Mouse (Mus musculus) central nervous system, embryonic 18 days (tissue): ENCODE data around the gene Nr4a2. TPM values are rescaled to one million over a fixed set of nuclear protein-coding genes. Genes with fewer than 3 reads are reported as not detected.

Experiments used
- polyA plus RNA-seq: library from polyadenylated mRNA; depleted of rRNA; stranded (reverse); fragments of >200 nt; gene quantifications from 2 replicates; pipeline ENCODE4 v1.2.3, GENCODE M21; 2012; rRNA removed

Nr4a2 gene
- polyA plus RNA-seq = 13.8 and 16.0 TPM in 2 replicates

DNA sequence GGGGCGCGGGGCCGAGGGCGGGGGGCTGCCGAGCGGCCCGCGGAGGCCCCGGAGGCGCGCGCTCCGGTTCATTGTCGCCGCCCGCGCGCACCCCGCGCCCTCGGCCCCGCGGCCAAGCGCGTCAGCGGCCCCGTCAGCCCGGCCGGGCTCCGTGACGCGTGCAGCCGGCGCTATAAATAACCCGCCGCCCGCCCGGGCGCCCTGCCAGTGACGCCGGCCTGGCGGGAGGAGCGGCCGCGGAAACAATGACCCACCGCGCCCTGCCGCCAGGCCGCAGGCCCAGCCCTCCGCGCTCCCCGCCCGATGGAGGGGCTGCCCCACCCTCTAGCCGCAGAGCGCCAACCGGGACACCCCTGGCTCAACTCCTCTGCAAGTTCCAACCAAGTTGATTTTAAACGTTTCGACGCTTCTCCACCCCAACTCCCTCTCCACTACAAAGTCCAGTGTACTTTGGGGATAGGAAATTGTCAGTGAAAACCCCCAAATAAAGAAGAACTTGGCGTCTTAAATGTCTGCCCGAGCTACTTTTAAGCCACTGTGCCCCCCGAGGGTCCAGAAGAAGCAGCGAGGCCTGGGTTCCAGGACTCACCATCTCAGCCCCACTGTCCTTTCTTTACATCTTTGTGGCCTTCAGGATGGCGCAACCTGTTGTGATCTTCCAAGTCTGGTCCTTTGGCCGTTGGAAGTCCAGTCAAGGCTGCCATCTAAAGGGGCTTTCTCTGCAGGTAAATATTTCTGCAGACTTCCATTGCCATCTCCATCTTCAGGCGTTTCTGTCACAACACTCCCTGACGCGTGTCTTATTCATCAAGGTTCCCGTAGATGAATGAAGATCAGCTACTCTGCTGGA lies at the start of gene Nr4a2:
Nr4a2 (minus strand) TSS at position 13 of the 850 bp plus-strand sequence.

Other genes with a start within 250 kb of the Nr4a2 start
- 19.9 and 20.2 TPM in 2 replicates for gene Gpd2, start 113.6 kb upstream of the Nr4a2 start, polyA plus RNA-seq